Mouse (Mus musculus): ENCODE results near the gene Scoc.

DNA sequence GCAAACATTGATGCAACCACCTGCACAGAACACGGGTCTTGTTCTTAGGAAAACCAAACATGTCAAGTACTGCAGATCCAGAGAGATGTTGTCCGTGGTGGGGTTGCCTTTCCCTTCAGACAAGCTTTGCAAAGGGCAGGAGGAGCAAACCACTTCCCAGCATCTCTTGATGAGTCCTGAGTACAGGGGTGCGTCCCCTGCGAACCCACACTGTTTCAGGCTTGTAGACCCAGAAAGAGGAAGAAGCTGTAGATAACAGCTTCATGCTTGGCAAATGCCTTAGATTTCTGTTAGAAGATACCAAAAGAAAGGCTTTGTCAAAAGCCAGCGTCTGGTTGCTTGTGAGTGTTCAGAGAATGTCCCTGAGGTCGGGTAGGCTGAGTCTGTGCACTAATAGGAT lies 40.2 kb downstream of the Scoc start:
- TF ChIP-seq CTCF (IDR thresholded peaks at IDR 0.05) (no peak), POLR2A (IDR thresholded peaks at IDR 0.05; ENCODE audit: insufficient read depth, low read depth, low read length) (no peak), EP300 (IDR thresholded peaks at IDR 0.05; ENCODE audit: insufficient read depth, low read depth, low read length) (no peak)
